ENCODE assay signal across 8 mouse cellular contexts in genomic region chr7:73541079-73541390, GRCm38 (mm10). TPM values are rescaled to one million over a fixed set of nuclear protein-coding genes. Genes with fewer than 3 reads are reported as not detected.
DNase-seq lines count a peak whose midpoint lies in the region; ATAC-seq and TF ChIP-seq lines count a peak whose summit lies in the region.

No protein-coding gene starts in this region.

- intact Hi-C loops in heart, postnatal 25 days (cut with DNase I): loop anchor here (1.0 kb wide), 3 partner anchors 15 to 77 kb away; no protein-coding TSS in a partner anchor

- no peak for TF ChIP-seq CTCF in heart, postnatal 0 days (IDR thresholded peaks at IDR 0.05; ENCODE audit: low read depth)
- TF ChIP-seq CTCF in MEL (IDR thresholded peaks at IDR 0.05 in 2 of 3, conservative IDR thresholded peaks at IDR 0.05 in 1 of 3; ENCODE audit: control insufficient read depth in 1 of 3, insufficient read depth in 1 of 3, low read depth in 2 of 3, low read length in 3 of 3, poor library complexity in 1 of 3, severe bottlenecking in 1 of 3): no peak

- H3K36me3 ChIP-seq in heart, postnatal 0 days (replicated peaks; ENCODE audit: control insufficient read depth, insufficient read depth, low read length): peaks cover 16% of the 10 kb centered on the region
- peaks cover 27 to 33% of the 10 kb centered on the region in 2 experiments for H3K36me3 ChIP-seq in MEL (ENCODE audit: control insufficient read depth in 1 of 2, insufficient read depth in 2 of 2, low read length in 2 of 2)
- H3K36me3 ChIP-seq in hindbrain, embryonic 11.5 days (ENCODE audit: control insufficient read depth, insufficient read depth, low read length): 0 out of 2 replicates have a peak, but pooled peaks cover 2% of the 10 kb centered on the region
- no peaks in the 10 kb centered on the region for H3K36me3 ChIP-seq in midbrain, embryonic 11.5 days (ENCODE audit: control insufficient read depth, insufficient read depth, low read length)

- H3K4me3 ChIP-seq in heart, postnatal 0 days (ENCODE audit: low read depth, low read length): peak overlapping the region; percentile 69
- peak overlapping the region; percentile 89 to 97 for H3K4me3 ChIP-seq in MEL (ENCODE audit: control insufficient read depth in 1 of 2, insufficient read depth in 1 of 2, low read depth in 2 of 2, low read length in 2 of 2)
- peak overlapping the region; percentile 78 for H3K4me3 ChIP-seq in hindbrain, embryonic 11.5 days (ENCODE audit: low read depth, low read length)
- peak overlapping the region; percentile 71 for H3K4me3 ChIP-seq in midbrain, embryonic 11.5 days (ENCODE audit: low read depth, low read length)

- WGBS in heart, postnatal 0 days: 0% methylated on average over 4 of the region's 4 CpGs
- WGBS in hindbrain, embryonic 11.5 days: 0% methylated on average over 4 of the region's 4 CpGs
- WGBS in midbrain, embryonic 11.5 days: under 1% methylated on average over 4 of the region's 4 CpGs

- peak overlapping the region; percentile 89 for H3K9ac ChIP-seq in heart, postnatal 0 days (replicated peaks; ENCODE audit: low read depth, low read length)
- H3K9ac ChIP-seq in MEL (ENCODE audit: control insufficient read depth, low read depth, low read length, poor library complexity, severe bottlenecking): peak overlapping the region; percentile 100
- H3K9ac ChIP-seq in hindbrain, embryonic 11.5 days (ENCODE audit: low read depth, low read length): peak overlapping the region; percentile 90
- peak overlapping the region; percentile 95 for H3K9ac ChIP-seq in midbrain, embryonic 11.5 days (ENCODE audit: low read length)

- peak overlapping the region; percentile 99 for H3K27ac ChIP-seq in heart, postnatal 0 days (ENCODE audit: low read depth)
- peak overlapping the region; percentile 100 for H3K27ac ChIP-seq in MEL (ENCODE audit: control insufficient read depth, low read depth, low read length)
- H3K27ac ChIP-seq in hindbrain, embryonic 11.5 days (ENCODE audit: low read depth, low read length): peak overlapping the region; percentile 97
- peak overlapping the region; percentile 99 for H3K27ac ChIP-seq in midbrain, embryonic 11.5 days (ENCODE audit: low read depth, low read length)

- peaks cover 39% of the 10 kb centered on the region for H3K79me2 ChIP-seq in MEL (ENCODE audit: control insufficient read depth, insufficient read depth, low read length, poor library complexity)

- DNase-seq in heart, postnatal 0 days (ENCODE audit: low spot score): no peak
- no peak for DNase-seq in heart, postnatal 25 days (ENCODE audit: low spot score)
- DNase-seq in MEL (ENCODE audit: low read depth, low spot score): no peak
- no peak for DNase-seq in hindbrain, embryonic 11.5 days (ENCODE audit: low spot score)
- DNase-seq in midbrain, embryonic 11.5 days (ENCODE audit: low spot score, missing footprints): peak; percentile 91
- no peak for DNase-seq in frontal cortex, postnatal 14 days (ENCODE audit: low spot score in 2 of 2)
- no peak for DNase-seq in left cerebral cortex, adult 18-20 months (ENCODE audit: low spot score in 2 of 2)
- DNase-seq in retina, embryonic 14.5 days (ENCODE audit: low spot score): no peak

- TF ChIP-seq RAD21 in MEL (IDR thresholded peaks at IDR 0.05; ENCODE audit: low read depth, low read length): no peak

- H3K9me3 ChIP-seq in heart, postnatal 0 days (replicated peaks; ENCODE audit: control insufficient read depth, low read length): no peaks in the 10 kb centered on the region
- no peaks in the 10 kb centered on the region for H3K9me3 ChIP-seq in MEL (replicated peaks; ENCODE audit: insufficient read depth, low read length)
- H3K9me3 ChIP-seq in hindbrain, embryonic 11.5 days (ENCODE audit: control insufficient read depth, low read length): no peaks in the 10 kb centered on the region
- H3K9me3 ChIP-seq in midbrain, embryonic 11.5 days (ENCODE audit: control insufficient read depth, low read length): no peaks in the 10 kb centered on the region

- peaks cover 18% of the 10 kb centered on the region for H3K4me1 ChIP-seq in heart, postnatal 0 days (ENCODE audit: control insufficient read depth, insufficient read depth)
- peaks cover 4 to 5% of the 10 kb centered on the region in 2 experiments; a peak in 3 of 4 replicates for H3K4me1 ChIP-seq in MEL (ENCODE audit: control insufficient read depth in 1 of 2, insufficient read depth in 2 of 2, low read length in 2 of 2)
- no peaks in the 10 kb centered on the region for H3K4me1 ChIP-seq in hindbrain, embryonic 11.5 days (replicated peaks; ENCODE audit: control insufficient read depth, insufficient read depth, low read length)
- peaks cover 4% of the 10 kb centered on the region; the same call in 1 of the 2 replicates for H3K4me1 ChIP-seq in midbrain, embryonic 11.5 days (ENCODE audit: control insufficient read depth, insufficient read depth, low read length)

- no peak for ATAC-seq in heart, postnatal 0 days (ENCODE audit: insufficient read depth, low read depth)
- no peak for ATAC-seq in hindbrain, embryonic 11.5 days (ENCODE audit: low FRiP score)
- no peak for ATAC-seq in midbrain, embryonic 11.5 days (ENCODE audit: low FRiP score)

- peak overlapping the region; percentile 59 for H3K4me2 ChIP-seq in heart, postnatal 0 days (ENCODE audit: low read depth, low read length)
- peak overlapping the region; percentile 50 for H3K4me2 ChIP-seq in hindbrain, embryonic 11.5 days (replicated peaks; ENCODE audit: low read depth, low read length)
- H3K4me2 ChIP-seq in midbrain, embryonic 11.5 days: peak overlapping the region; percentile 73

- no peak for TF ChIP-seq EP300 in heart, postnatal 0 days (IDR thresholded peaks at IDR 0.05; ENCODE audit: low read depth)
- TF ChIP-seq EP300 in MEL (IDR thresholded peaks at IDR 0.05; ENCODE audit: low read depth in 1 of 2, low read length in 2 of 2): no peak

- TF ChIP-seq POLR2A in MEL (IDR thresholded peaks at IDR 0.05; ENCODE audit: control insufficient read depth in 1 of 2, insufficient read depth in 1 of 2, low read depth in 1 of 2, low read length in 2 of 2, poor library complexity in 1 of 2): no peak

- no peaks in the 10 kb centered on the region for H3K27me3 ChIP-seq in heart, postnatal 0 days (ENCODE audit: control insufficient read depth, insufficient read depth, low read length)
- H3K27me3 ChIP-seq in MEL (ENCODE audit: control insufficient read depth in 1 of 2, insufficient read depth in 2 of 2, low read length in 2 of 2): no peaks in the 10 kb centered on the region
- H3K27me3 ChIP-seq in hindbrain, embryonic 11.5 days (ENCODE audit: control insufficient read depth, insufficient read depth, low read length): no peaks in the 10 kb centered on the region
- H3K27me3 ChIP-seq in midbrain, embryonic 11.5 days (ENCODE audit: control insufficient read depth, insufficient read depth, low read length): no peaks in the 10 kb centered on the region

TF ChIP-seq in MEL, 35 proteins besides CTCF, POLR2A, EP300 and RAD21:
- TF ChIP-seq ZNF384 (IDR thresholded peaks at IDR 0.05; ENCODE audit: low read depth, low read length): no peak
- no peak for TF ChIP-seq MAFK (IDR thresholded peaks at IDR 0.05; ENCODE audit: borderline replicate concordance, low read depth, low read length)
- no peak for TF ChIP-seq GATA1 (IDR thresholded peaks at IDR 0.05; ENCODE audit: low read depth, low read length)
- TF ChIP-seq NELFE (IDR thresholded peaks at IDR 0.05; ENCODE audit: low read depth, low read length): no peak
- no peak for TF ChIP-seq ZKSCAN1 (IDR thresholded peaks at IDR 0.05; ENCODE audit: low read depth, low read length)
- no peak for TF ChIP-seq HCFC1 (IDR thresholded peaks at IDR 0.05; ENCODE audit: low read depth, low read length)

RNA-seq across cellular contexts. Expression of gene Chd2, which starts 0.6 kb away (rescaled TPM):
- total RNA-seq in heart, postnatal 0 days (2014; rRNA removed; ENCODE audit: low replicate concordance): 43.0 and 65.5 TPM in 2 replicates
- 31.1 and 32.2 TPM in 2 replicates for polyA plus RNA-seq in heart, postnatal 0 days (2015; fragmentation: Nextera tagmentation; extraction: Ambion mirVana)
- total RNA-seq in heart, postnatal 25 days (2021): 10 to 100 TPM; 40.4 to 41.2 TPM
- 9.9 and 16.9 TPM in 2 replicates for total RNA-seq in MEL (2012; rRNA removed)
- 100 to 1,000 TPM in 1 of 2 experiments, 10 to 100 TPM in 1; 21.4 to 275 TPM for polyA plus RNA-seq in MEL (2012; ENCODE audit: insufficient read depth in 1 of 2, insufficient read length in 2 of 2, low read depth in 1 of 2, low replicate concordance in 2 of 2, missing spikeins in 1 of 2)
- 45.4 and 64.4 TPM in 2 replicates for polyA plus RNA-seq in hindbrain, embryonic 11.5 days (2014; fragmentation: Nextera tagmentation; extraction: Ambion mirVana)
- polyA plus RNA-seq in midbrain, embryonic 11.5 days (2014; fragmentation: Nextera tagmentation; extraction: Ambion mirVana): 41.7 and 42.6 TPM in 2 replicates
- total RNA-seq in left cerebral cortex, adult 18-20 months (2021): 10 to 100 TPM; 50.2 to 57.2 TPM
